29 mouse cellular contexts compared by ENCODE assay signal in genomic region chrX:75126893-75127292, GRCm38 (mm10). TPM values are rescaled to one million over a fixed set of nuclear protein-coding genes. Genes with fewer than 3 reads are reported as not detected.
DNase-seq lines count a peak whose midpoint lies in the region; ATAC-seq and TF ChIP-seq lines count a peak whose summit lies in the region.
"Had no signal": no experiment of that assay in that cellular context is flagged by ENCODE, and none has a peak within 500 bp of the region (broad histone marks: within the 10 kb centered on the region; RNA-seq: fewer than 3 reads in every experiment).

No protein-coding gene starts in this region.

- no peak overlapping the region for H3K4me3 ChIP-seq in liver, embryonic 14.5 days (ENCODE audit: insufficient read depth in 1 of 2, low read depth in 2 of 2, low read length in 2 of 2)
- no peak overlapping the region for H3K4me3 ChIP-seq in heart, embryonic 11.5 days (ENCODE audit: low read depth, low read length)
- H3K4me3 ChIP-seq: forebrain, embryonic 13.5 days; gastrocnemius, adult 2 months; limb, embryonic 12.5 days; midbrain, embryonic 12.5 days had no signal

- no peaks in the 10 kb centered on the region for H3K9me3 ChIP-seq in liver, embryonic 14.5 days (ENCODE audit: control insufficient read depth, low read length)
- no peaks in the 10 kb centered on the region for H3K9me3 ChIP-seq in heart, embryonic 11.5 days (replicated peaks; ENCODE audit: control insufficient read depth, low read length)
- H3K9me3 ChIP-seq: forebrain, embryonic 13.5 days; limb, embryonic 12.5 days; midbrain, embryonic 12.5 days had no signal

- ATAC-seq in liver, embryonic 14.5 days (ENCODE audit: insufficient read depth), result no peak
- peak; percentile 30 for ATAC-seq in megakaryocyte progenitor cell, adult 5-6 weeks (replicated peaks; ENCODE audit: poor library complexity)
- ATAC-seq in heart, embryonic 11.5 days (replicated peaks; ENCODE audit: insufficient number of reproducible peaks, low FRiP score, low TSS enrichment), result no peak
- ATAC-seq: forebrain, embryonic 13.5 days; hindbrain, embryonic 16.5 days; intestine, embryonic 16.5 days had no signal

- no peak overlapping the region for H3K27ac ChIP-seq in liver, embryonic 14.5 days
- no peak overlapping the region for H3K27ac ChIP-seq in heart, embryonic 11.5 days (ENCODE audit: low read depth, low read length)
- H3K27ac ChIP-seq: forebrain, embryonic 13.5 days; gastrocnemius, adult 2 months; limb, embryonic 12.5 days; midbrain, embryonic 12.5 days had no signal

- no peak for TF ChIP-seq EP300 in liver, embryonic 14.5 days (IDR thresholded peaks at IDR 0.05; ENCODE audit: low read depth)

- peak overlapping the region; percentile 77 for H3K4me2 ChIP-seq in liver, embryonic 14.5 days (ENCODE audit: low read depth)
- no peak overlapping the region for H3K4me2 ChIP-seq in heart, embryonic 11.5 days
- H3K4me2 ChIP-seq: forebrain, embryonic 13.5 days; limb, embryonic 12.5 days; midbrain, embryonic 12.5 days had no signal

- peaks cover 21% of the 10 kb centered on the region for H3K36me3 ChIP-seq in liver, embryonic 14.5 days (replicated peaks; ENCODE audit: control insufficient read depth, insufficient read depth, low read depth)
- no peaks in the 10 kb centered on the region for H3K36me3 ChIP-seq in heart, embryonic 11.5 days (ENCODE audit: control insufficient read depth, insufficient read depth, low read length)
- H3K36me3 ChIP-seq: midbrain, embryonic 12.5 days had no signal

- TF ChIP-seq CTCF in liver, embryonic 14.5 days (IDR thresholded peaks at IDR 0.05; ENCODE audit: low read depth), result no peak

- H3K4me1 ChIP-seq in liver, embryonic 14.5 days (replicated peaks; ENCODE audit: control insufficient read depth in 2 of 2, insufficient read depth in 2 of 2, low read length in 1 of 2), result peaks cover 6 to 11% of the 10 kb centered on the region in 2 experiments; a peak in 3 of 4 replicates
- no peaks in the 10 kb centered on the region for H3K4me1 ChIP-seq in heart, embryonic 11.5 days (ENCODE audit: control insufficient read depth, insufficient read depth, low read length)
- H3K4me1 ChIP-seq: forebrain, embryonic 13.5 days; limb, embryonic 12.5 days; midbrain, embryonic 12.5 days had no signal

- H3K9ac ChIP-seq in liver, embryonic 14.5 days (replicated peaks), result no peak overlapping the region
- no peak overlapping the region for H3K9ac ChIP-seq in heart, embryonic 11.5 days (ENCODE audit: low read depth, low read length)
- H3K9ac ChIP-seq: forebrain, embryonic 13.5 days; limb, embryonic 12.5 days; midbrain, embryonic 12.5 days had no signal

- peak; percentile 5 for DNase-seq in lung, postnatal 25 days (ENCODE audit: low spot score)
- no peak for DNase-seq in lung, postnatal 4 days
- no peak for DNase-seq in liver, embryonic 14.5 days (ENCODE audit: low read depth in 3 of 3, low spot score in 3 of 3)
- no peak for DNase-seq in left cerebral cortex, adult 18-20 months (ENCODE audit: low spot score in 2 of 2)
- DNase-seq in frontal cortex, postnatal 25 days (ENCODE audit: low spot score in 2 of 2), result no peak
- DNase-seq: adrenal gland, postnatal 14 days; cerebellum, adult 9-11 months; gastrocnemius, adult 2 months; kidney, postnatal 25 days; layer of hippocampus, postnatal 36 days; lung, adult 2 months; right cerebral cortex, postnatal 14 days; thymus, postnatal 25 days had no signal

- H3K27me3 ChIP-seq in liver, embryonic 14.5 days (ENCODE audit: control insufficient read depth, insufficient read depth, low read length), result no peaks in the 10 kb centered on the region
- no peaks in the 10 kb centered on the region for H3K27me3 ChIP-seq in heart, embryonic 11.5 days (ENCODE audit: control insufficient read depth, insufficient read depth, low read length)
- H3K27me3 ChIP-seq: forebrain, embryonic 13.5 days; limb, embryonic 12.5 days; midbrain, embryonic 12.5 days had no signal

RNA-seq across cellular contexts. Expression of gene Mpp1, which starts 3.9 kb away (rescaled TPM):
- polyA plus RNA-seq in liver, embryonic 14.5 days (2012; rRNA removed), result 44.1 and 63.9 TPM in 2 replicates
- polyA plus RNA-seq in liver, embryonic 14.5 days (2014; fragmentation: Nextera tagmentation; extraction: Ambion mirVana), result 90.4 and 97.8 TPM in 2 replicates
- total RNA-seq in megakaryocyte progenitor cell, adult 5-6 weeks (2015), result 69.3 and 70.2 TPM in 2 replicates
- 62.3 and 64.7 TPM in 2 replicates for total RNA-seq in megakaryocyte progenitor cell, adult 5-6 weeks (2017)
- 22.3 and 25.2 TPM in 2 replicates for polyA plus RNA-seq in heart, embryonic 11.5 days (2014; fragmentation: Nextera tagmentation; extraction: Ambion mirVana)
- 10 to 100 TPM; 39.1 to 39.5 TPM for total RNA-seq in left cerebral cortex, adult 18-20 months (2021)

RNA-seq across cellular contexts. Expression of gene Dkc1, which starts 31.2 kb away (rescaled TPM):
- 31.9 and 48.1 TPM in 2 replicates for polyA plus RNA-seq in liver, embryonic 14.5 days (2012; rRNA removed)
- 69.3 and 82.8 TPM in 2 replicates for polyA plus RNA-seq in liver, embryonic 14.5 days (2014; fragmentation: Nextera tagmentation; extraction: Ambion mirVana)
- 209 and 242 TPM in 2 replicates for total RNA-seq in megakaryocyte progenitor cell, adult 5-6 weeks (2015)
- 378 and 464 TPM in 2 replicates for total RNA-seq in megakaryocyte progenitor cell, adult 5-6 weeks (2017)
- polyA plus RNA-seq in heart, embryonic 11.5 days (2014; fragmentation: Nextera tagmentation; extraction: Ambion mirVana), result 74.0 and 79.2 TPM in 2 replicates
- 10 to 100 TPM; 34.1 to 40.0 TPM for total RNA-seq in left cerebral cortex, adult 18-20 months (2021)

RNA-seq across cellular contexts. Expression of gene Smim9, which starts 36.7 kb away (rescaled TPM):
- not detected in 2 replicates for polyA plus RNA-seq in liver, embryonic 14.5 days (2012; rRNA removed)
- not detected in 2 replicates for polyA plus RNA-seq in liver, embryonic 14.5 days (2014; fragmentation: Nextera tagmentation; extraction: Ambion mirVana)
- not detected in 2 replicates for total RNA-seq in megakaryocyte progenitor cell, adult 5-6 weeks (2015)
- total RNA-seq in megakaryocyte progenitor cell, adult 5-6 weeks (2017), result not detected in 2 replicates
- not detected in 2 replicates for polyA plus RNA-seq in heart, embryonic 11.5 days (2014; fragmentation: Nextera tagmentation; extraction: Ambion mirVana)
- total RNA-seq in left cerebral cortex, adult 18-20 months (2021), result not detected
- total RNA-seq: adrenal gland, postnatal 14 days; gastrocnemius, adult 2 months; gastrocnemius, postnatal 4 days; hematopoietic stem cell, adult 5-6 weeks; layer of hippocampus, adult 8-10 months; layer of hippocampus, postnatal 36 days; left cerebral cortex, postnatal 14 days had no signal
- polyA plus RNA-seq: brain, embryonic 14.5 days; cortical plate, adult 2 months; embryonic facial prominence, embryonic 11.5 days; forebrain, embryonic 13.5 days; heart, embryonic 16.5 days; hindbrain, embryonic 16.5 days; intestine, embryonic 16.5 days; kidney, embryonic 14.5 days; limb, embryonic 12.5 days; lung, adult 2 months; midbrain, embryonic 12.5 days had no signal

RNA-seq across cellular contexts. Expression of gene Gab3, which starts 41.6 kb away (rescaled TPM):
- 0.57 and 0.63 TPM in 2 replicates for polyA plus RNA-seq in liver, embryonic 14.5 days (2012; rRNA removed)
- 0.56 and 0.69 TPM in 2 replicates for polyA plus RNA-seq in liver, embryonic 14.5 days (2014; fragmentation: Nextera tagmentation; extraction: Ambion mirVana)
- 3.4 and 4.1 TPM in 2 replicates for total RNA-seq in megakaryocyte progenitor cell, adult 5-6 weeks (2015)
- 2.0 and 2.5 TPM in 2 replicates for total RNA-seq in megakaryocyte progenitor cell, adult 5-6 weeks (2017)
- 1.8 and 1.9 TPM in 2 replicates for polyA plus RNA-seq in heart, embryonic 11.5 days (2014; fragmentation: Nextera tagmentation; extraction: Ambion mirVana)
- total RNA-seq in left cerebral cortex, adult 18-20 months (2021), result 1 to 10 TPM; 1.8 to 2.1 TPM

Comparison
In these comparisons a context has a peak if more than half of its experiments do, and no peak if none do; other contexts are left out.
1. RNA of gene Dkc1, which starts 31.2 kb away (total RNA-seq): 209 to 464 TPM in megakaryocyte progenitor cell, adult 5-6 weeks; 34.1 to 40.0 TPM in left cerebral cortex, adult 18-20 months; every median in the first group is over 4 times any median in the second.